Mouse (Mus musculus) inflammation-experienced regulatory T-cells, adult 6 months (primary cell): ENCODE measurements around the gene Mical3. TPM values are rescaled to one million over a fixed set of nuclear protein-coding genes. Genes with fewer than 3 reads are reported as not detected.
A peak's percentile ranks its signal among the peaks of the same experiment; 100 is the strongest.

Experiments used
- ATAC-seq: one replicate; pipeline ENCODE4 v1.8.0; 2017
- polyA plus RNA-seq, 3 experiments: library from polyadenylated mRNA; unstranded; fragments of 100-300 nt; shearing (Covaris generic); gene quantifications; one replicate each; pipeline ENCODE4 v1.2.1; 2017

Gene Mical3
- polyA plus RNA-seq, 3 experiments from 2014 or later: 2.8 to 13.9 (median 8.0) TPM

- ATAC-seq: no peak
These were observed 79.4 kb downstream of the Mical3 start for GRCm38 (mm10) chr6:121051411-121051810.

GRCm38 (mm10) chr6:121048696-121049095 lies 82.1 kb downstream of the Mical3 start:
- ATAC-seq: no peak

GRCm38 (mm10) chr6:121045345-121046080 lies 85.3 kb downstream of the Mical3 start:
- ATAC-seq: no peak

- ATAC-seq: no peak
These were observed 87.2 kb downstream of the Mical3 start for GRCm38 (mm10) chr6:121043434-121044189.

GRCm38 (mm10) chr6:121039719-121040118 lies 91.1 kb downstream of the Mical3 start:
- ATAC-seq: no peak

GRCm38 (mm10) chr6:121039286-121039685 lies 91.5 kb downstream of the Mical3 start:
- no peak for ATAC-seq

GRCm38 (mm10) chr6:121037086-121037485 lies 93.7 kb downstream of the Mical3 start:
- ATAC-seq: no peak

- no peak for ATAC-seq
These were observed 94.9 kb downstream of the Mical3 start for GRCm38 (mm10) chr6:121035929-121036328.

GRCm38 (mm10) chr6:121035268-121035667 lies 95.5 kb downstream of the Mical3 start:
- no peak for ATAC-seq

- ATAC-seq: no peak
These were observed 97.5 kb downstream of the Mical3 start for GRCm38 (mm10) chr6:121033250-121033649.

GRCm38 (mm10) chr6:121031370-121031769 lies 99.4 kb downstream of the Mical3 start:
- ATAC-seq: no peak

GRCm38 (mm10) chr6:121029897-121030589 lies 100.8 kb downstream of the Mical3 start:
- no peak for ATAC-seq

- ATAC-seq: no peak
These were observed 102.3 kb downstream of the Mical3 start for GRCm38 (mm10) chr6:121028514-121028913.

GRCm38 (mm10) chr6:121027314-121027713 lies 103.5 kb downstream of the Mical3 start:
- no peak for ATAC-seq

GRCm38 (mm10) chr6:121026866-121027265 lies 103.9 kb downstream of the Mical3 start:
- ATAC-seq: no peak

- no peak for ATAC-seq
These were observed 104.7 kb downstream of the Mical3 start for GRCm38 (mm10) chr6:121026019-121026584.

- no peak for ATAC-seq
These were observed 112.7 kb downstream of the Mical3 start for GRCm38 (mm10) chr6:121018147-121018546.

- peak; percentile 98 for ATAC-seq
These were observed 113.3 kb downstream of the Mical3 start for GRCm38 (mm10) chr6:121017436-121018031.

- ATAC-seq: no peak
These were observed 114.7 kb downstream of the Mical3 start for GRCm38 (mm10) chr6:121016097-121016496.

- ATAC-seq: no peak
These were observed 116.5 kb downstream of the Mical3 start for GRCm38 (mm10) chr6:121014339-121014738.

GRCm38 (mm10) chr6:121013750-121014149 lies 117.0 kb downstream of the Mical3 start:
- no peak for ATAC-seq

- ATAC-seq: no peak
These were observed 119.1 kb downstream of the Mical3 start for GRCm38 (mm10) chr6:121011709-121012108.

GRCm38 (mm10) chr6:121009651-121010050 lies 121.1 kb downstream of the Mical3 start:
- ATAC-seq: no peak
